Mouse (Mus musculus): ENCODE measurements around the gene Klrd1. TPM values are rescaled to one million over a fixed set of nuclear protein-coding genes. Genes with fewer than 3 reads are reported as not detected.
"Not testable (repeated sequence)": the region's sequence is repeated elsewhere in the genome, so short reads cannot be mapped to it uniquely, and the experiment has no call there.

Klrd1 gene
- polyA plus RNA-seq, 1 experiment from 2014 or later: not detected

DNA sequence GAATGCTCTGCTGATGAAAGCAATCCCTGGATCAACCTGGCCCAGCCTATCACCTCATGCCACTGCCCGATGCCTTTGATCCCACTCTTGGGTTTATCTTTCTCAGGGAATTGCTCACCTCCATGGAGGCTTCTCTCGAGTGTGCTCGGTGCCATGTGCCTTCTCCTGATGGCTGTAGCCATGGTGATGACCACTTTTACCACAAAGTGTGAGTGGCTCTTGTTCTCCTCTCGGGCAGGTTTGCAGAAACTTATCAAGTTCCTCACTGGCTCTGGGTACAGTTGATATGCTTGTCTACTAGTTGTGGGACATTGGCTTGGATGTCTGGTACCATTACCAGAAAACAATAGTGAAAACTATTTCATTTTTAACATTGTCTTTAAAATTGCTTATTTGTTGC lies 9.7 kb upstream of the Klrd1 start:
- Histone ChIP-seq H3K36me3 (no peaks in the 10 kb centered on the region), H3K27me3 (ENCODE audit: low read depth, poor library complexity, severe bottlenecking) (no peaks in the 10 kb centered on the region), H3K4me3 (no peak overlapping the region), H3K4me1 (no peaks in the 10 kb centered on the region), H3K27ac (no peak overlapping the region), H3K9me3 (replicated peaks) (no peaks in the 10 kb centered on the region)
- WGBS: 85% methylated on average over 4 of the region's 4 CpGs
- no peak for DNase-seq (ENCODE audit: low spot score)

DNA sequence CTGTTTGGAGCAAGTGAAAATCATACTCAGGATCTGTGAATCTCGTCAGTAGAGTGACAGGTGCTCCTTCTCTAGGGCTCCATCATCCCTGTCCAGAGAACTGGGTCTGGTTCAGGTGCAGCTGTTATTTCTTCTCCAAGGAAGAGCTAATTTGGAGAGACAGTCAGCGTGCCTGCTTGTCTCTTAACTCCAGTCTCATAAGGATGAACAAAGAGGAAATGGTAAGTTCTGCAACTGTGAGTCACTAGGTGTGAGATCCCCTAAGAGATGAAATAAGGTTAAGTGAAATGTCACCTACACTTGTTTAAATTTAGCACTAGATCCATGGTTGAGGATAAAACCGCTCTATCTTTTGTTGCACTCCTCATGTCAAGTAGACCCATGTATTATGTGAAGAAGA lies 8.6 kb upstream of the Klrd1 start:
- 84% methylated on average over 3 of the region's 3 CpGs for WGBS
- Histone ChIP-seq H3K27ac (no peak overlapping the region), H3K9me3 (replicated peaks) (no peaks in the 10 kb centered on the region), H3K27me3 (ENCODE audit: low read depth, poor library complexity, severe bottlenecking) (no peaks in the 10 kb centered on the region), H3K4me1 (no peaks in the 10 kb centered on the region), H3K36me3 (no peaks in the 10 kb centered on the region), H3K4me3 (no peak overlapping the region)
- DNase-seq (ENCODE audit: low spot score): no peak

DNA sequence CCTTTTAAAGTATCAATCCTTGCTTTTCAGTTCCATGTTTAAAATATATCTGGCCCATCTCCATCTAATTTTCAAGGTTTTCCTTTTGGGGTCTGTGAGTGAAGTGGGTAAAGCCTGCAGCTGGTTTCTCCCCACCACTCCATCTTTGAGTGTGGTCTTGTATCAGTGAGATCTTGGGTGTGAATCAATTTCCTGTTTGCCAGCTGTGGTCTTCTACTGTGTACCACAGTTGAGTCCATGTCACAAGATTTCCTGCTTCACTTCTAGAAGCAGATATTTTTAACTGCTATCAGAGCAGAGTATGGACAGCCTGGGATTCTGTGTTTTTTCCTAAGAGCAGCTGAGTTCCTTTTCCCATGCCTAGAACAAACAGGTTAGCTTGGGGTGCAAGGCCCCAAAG lies 16.8 kb downstream of the Klrd1 start:
- Histone ChIP-seq H3K4me3 (no peak overlapping the region), H3K36me3 (no peaks in the 10 kb centered on the region), H3K9me3 (replicated peaks) (no peaks in the 10 kb centered on the region), H3K4me1 (no peaks in the 10 kb centered on the region), H3K27me3 (ENCODE audit: low read depth, poor library complexity, severe bottlenecking) (no peaks in the 10 kb centered on the region), H3K27ac (no peak overlapping the region)
- DNase-seq (ENCODE audit: low spot score): no peak

DNA sequence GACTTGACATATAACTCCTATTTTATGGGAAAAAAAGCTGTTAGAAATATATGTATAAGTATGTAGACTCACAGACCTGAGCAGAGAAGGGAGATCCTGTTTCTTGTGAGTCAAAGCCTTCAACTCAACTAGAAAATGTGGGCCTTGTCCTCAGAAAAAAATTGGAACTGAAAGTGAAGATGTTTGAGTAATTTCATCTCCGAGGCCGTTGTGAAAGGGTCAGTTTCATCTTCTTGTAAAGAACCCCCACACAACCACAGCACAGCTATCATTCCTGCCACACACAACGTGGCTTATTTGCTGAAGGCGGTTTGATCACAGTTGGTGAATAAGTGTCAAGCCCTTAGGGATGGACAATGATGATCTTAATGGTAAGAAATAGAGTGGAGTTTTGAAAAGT lies 32.2 kb downstream of the Klrd1 start, which contains the start of gene Klrk1:
TSS of gene Klrk1 (minus strand) at position 130 of the 400 bp plus-strand sequence.
- H3K9me3 ChIP-seq (replicated peaks): no peaks in the 10 kb centered on the region
- no peak for DNase-seq (ENCODE audit: low spot score)
- no peaks in the 10 kb centered on the region for H3K27me3 ChIP-seq (ENCODE audit: low read depth, poor library complexity, severe bottlenecking)
- H3K4me3 ChIP-seq: no peak within 1 kb of the TSS
- H3K27ac ChIP-seq: no peak within 1 kb of the TSS
- no peaks in the 10 kb centered on the region for H3K4me1 ChIP-seq
- H3K36me3 ChIP-seq: no peaks in the 10 kb centered on the region
- WGBS: 82% methylated on average over 4 of the region's 4 CpGs

DNA sequence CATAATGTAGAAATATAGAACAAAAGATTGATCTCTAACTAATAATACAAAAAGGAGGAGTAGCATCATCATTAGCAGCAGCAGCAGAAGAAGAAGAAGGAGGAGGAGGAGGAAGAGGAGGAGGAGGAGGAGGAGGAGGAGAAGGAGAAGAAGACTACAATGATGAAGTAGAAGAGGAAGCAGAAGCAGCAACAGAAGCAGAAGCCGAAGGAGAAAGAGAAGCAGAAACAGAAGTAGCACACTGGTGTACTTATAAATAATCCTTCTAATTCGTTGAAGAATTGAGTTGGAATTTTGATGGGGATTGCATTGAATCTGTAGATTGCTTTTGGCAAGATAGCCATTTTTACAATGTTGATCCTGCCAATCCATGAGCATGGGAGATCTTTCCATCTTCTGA lies 39.5 kb downstream of the Klrd1 start:
- H3K4me3 ChIP-seq; H3K9me3 ChIP-seq (replicated peaks); H3K4me1 ChIP-seq; H3K27me3 ChIP-seq (ENCODE audit: low read depth, poor library complexity, severe bottlenecking); DNase-seq (ENCODE audit: low spot score); H3K27ac ChIP-seq; H3K36me3 ChIP-seq: not testable (repeated sequence)
- 76% methylated on average over 2 of the region's 2 CpGs for WGBS

DNA sequence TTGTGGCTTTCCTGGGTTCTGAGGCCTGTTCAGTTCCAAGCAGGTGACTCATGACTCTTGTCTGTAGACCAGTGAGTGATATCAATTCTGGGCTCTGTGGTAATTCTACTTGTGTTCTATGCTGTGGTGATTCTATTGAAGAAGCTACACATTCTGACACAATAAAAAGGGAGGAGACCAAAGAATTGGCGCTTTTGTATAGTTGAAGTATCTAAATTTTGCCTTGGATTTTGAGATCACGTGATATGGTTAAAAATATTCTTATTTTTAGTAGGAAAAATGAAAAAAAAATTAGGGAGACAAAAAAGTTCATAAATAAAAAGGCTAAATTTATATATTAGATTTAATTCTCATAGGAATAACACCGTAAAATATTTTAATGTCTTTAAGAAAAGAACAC lies 51.7 kb downstream of the Klrd1 start, which contains the start of gene Klrc3:
TSS of gene Klrc3 (minus strand) at position 101 of the 400 bp plus-strand sequence.
- H3K36me3 ChIP-seq; H3K27ac ChIP-seq; H3K4me1 ChIP-seq; DNase-seq (ENCODE audit: low spot score); H3K4me3 ChIP-seq; H3K9me3 ChIP-seq (replicated peaks); H3K27me3 ChIP-seq (ENCODE audit: low read depth, poor library complexity, severe bottlenecking): not testable (repeated sequence)
- 86% methylated on average over 3 of the region's 3 CpGs for WGBS

DNA sequence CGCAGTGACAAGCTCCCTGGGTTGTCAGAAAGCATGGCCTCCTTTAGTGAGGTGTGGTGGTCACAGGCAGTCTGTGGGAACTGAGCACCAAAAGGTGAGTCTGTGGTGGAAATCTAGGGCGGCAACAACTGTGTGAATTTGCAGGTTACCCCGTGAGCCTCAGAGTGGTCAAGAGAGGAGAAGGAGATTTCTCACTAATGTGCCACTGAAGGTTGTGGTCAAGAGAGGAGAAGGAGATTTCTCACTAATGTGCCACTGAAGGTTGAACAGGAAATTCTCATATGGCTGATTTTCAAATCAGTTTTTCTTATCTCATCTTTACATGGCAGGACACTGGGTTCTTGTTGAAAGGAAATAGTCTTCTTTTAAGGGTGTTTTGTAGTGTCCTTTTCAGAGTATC lies 52.5 kb downstream of the Klrd1 start:
- not testable (repeated sequence) for H3K27ac ChIP-seq; DNase-seq (ENCODE audit: low spot score); H3K4me3 ChIP-seq; H3K36me3 ChIP-seq; H3K9me3 ChIP-seq (replicated peaks); H3K27me3 ChIP-seq (ENCODE audit: low read depth, poor library complexity, severe bottlenecking); H3K4me1 ChIP-seq
- 83% methylated on average over 1 of the region's 3 CpGs for WGBS

Other genes starting within 250 kb of the Klrd1 start
- gene Clec12a, start 249.1 kb upstream of the Klrd1 start, polyA plus RNA-seq (2016; fragmentation: Nextera tagmentation; extraction: Ambion mirVana): 0.11 and 0.51 TPM in 2 replicates
- gene Clec12b, start 205.9 kb upstream of the Klrd1 start, polyA plus RNA-seq (2016; fragmentation: Nextera tagmentation; extraction: Ambion mirVana): not detected in 2 replicates
- gene Clec1b, start 194.5 kb upstream of the Klrd1 start, polyA plus RNA-seq (2016; fragmentation: Nextera tagmentation; extraction: Ambion mirVana): 9.2 and 12.0 TPM in 2 replicates
- 0.20 and 0.21 TPM in 2 replicates for gene Clec9a, start 182.9 kb upstream of the Klrd1 start, polyA plus RNA-seq (2016; fragmentation: Nextera tagmentation; extraction: Ambion mirVana)
- 0.84 and 1.4 TPM in 2 replicates for gene Clec1a, start 139.8 kb upstream of the Klrd1 start, polyA plus RNA-seq (2016; fragmentation: Nextera tagmentation; extraction: Ambion mirVana)
- 0.16 TPM in 1 of 2 replicates, not detected in the other for gene Olr1, start 84.6 kb upstream of the Klrd1 start, polyA plus RNA-seq (2016; fragmentation: Nextera tagmentation; extraction: Ambion mirVana)
- not detected in 2 replicates for gene Tmem52b, start 79.2 kb upstream of the Klrd1 start, polyA plus RNA-seq (2016; fragmentation: Nextera tagmentation; extraction: Ambion mirVana)
- gene Gabarapl1, start 58.6 kb upstream of the Klrd1 start, polyA plus RNA-seq (2016; fragmentation: Nextera tagmentation; extraction: Ambion mirVana): 34.2 and 35.7 TPM in 2 replicates
- gene Klre1, start 13.9 kb upstream of the Klrd1 start, polyA plus RNA-seq (2016; fragmentation: Nextera tagmentation; extraction: Ambion mirVana): not detected in 2 replicates
- not detected in 2 replicates for gene Klrk1, start 32.1 kb downstream of the Klrd1 start, polyA plus RNA-seq (2016; fragmentation: Nextera tagmentation; extraction: Ambion mirVana)
- not detected in 2 replicates for gene Klrc3, start 51.6 kb downstream of the Klrd1 start, polyA plus RNA-seq (2016; fragmentation: Nextera tagmentation; extraction: Ambion mirVana)
- not detected in 2 replicates for gene Klrc2, start 68.9 kb downstream of the Klrd1 start, polyA plus RNA-seq (2016; fragmentation: Nextera tagmentation; extraction: Ambion mirVana)
- gene Klrc1, start 87.2 kb downstream of the Klrd1 start, polyA plus RNA-seq (2016; fragmentation: Nextera tagmentation; extraction: Ambion mirVana): not detected in 2 replicates
- not detected in 2 replicates for gene Klri1, start 125.3 kb downstream of the Klrd1 start, polyA plus RNA-seq (2016; fragmentation: Nextera tagmentation; extraction: Ambion mirVana)
- not detected in 2 replicates for gene Klri2, start 148.7 kb downstream of the Klrd1 start, polyA plus RNA-seq (2016; fragmentation: Nextera tagmentation; extraction: Ambion mirVana)
- gene Gm156, start 192.5 kb downstream of the Klrd1 start, polyA plus RNA-seq (2016; fragmentation: Nextera tagmentation; extraction: Ambion mirVana): not detected in 2 replicates

Data from limb, embryonic 10.5 days (tissue).